Mouse (Mus musculus) midbrain, postnatal 0 days (tissue): ENCODE measurements around the gene Zc3h15. TPM values are rescaled to one million over a fixed set of nuclear protein-coding genes. Genes with fewer than 3 reads are reported as not detected.

Source experiments
- ATAC-seq: fragments of 200-750 bp; cut with Nextera tagmentation; 2 replicates; pipeline ENCODE4 v1.8.0; 2017; ENCODE audit warnings: moderate number of reproducible peaks, mild to moderate bottlenecking, moderate TSS enrichment, moderate library complexity; ENCODE audit not compliant: low FRiP score
- DNase-seq: peaks from one replicate; pipeline ENCODE4 v3.0.0-alpha.2; 2015; ENCODE audit warnings: low spot score
- H3K27ac ChIP-seq: fragments of 300-500 bp; sonication (generic); 2 replicates; pipeline ENCODE4 v1.5.1; 2014; ENCODE audit warnings: low read depth, mild to moderate bottlenecking, low read length, mixed read lengths
- H3K27me3 ChIP-seq: fragments of 300-500 bp; sonication (generic); 2 replicates; pipeline ENCODE4 v1.6.1; 2014; ENCODE audit warnings: low read length, control low read depth, mixed read lengths; ENCODE audit not compliant: insufficient read depth
- H3K36me3 ChIP-seq: fragments of 300-500 bp; sonication (generic); 2 replicates; pipeline ENCODE4 v1.6.1; 2014; ENCODE audit warnings: low read length, control low read depth, mixed read lengths; ENCODE audit not compliant: insufficient read depth
- H3K4me1 ChIP-seq: fragments of 300-500 bp; sonication (generic); 2 replicates; pipeline ENCODE4 v1.6.1; 2014; ENCODE audit warnings: mild to moderate bottlenecking, control low read depth, antibody characterized with exemption, low read length, mixed read lengths; ENCODE audit not compliant: insufficient read depth
- H3K4me2 ChIP-seq: fragments of 300-500 bp; sonication (generic); 2 replicates; pipeline ENCODE4 v1.6.1; 2014; ENCODE audit warnings: low read depth, mild to moderate bottlenecking, low read length, mixed read lengths; ENCODE audit not compliant: poor library complexity, severe bottlenecking
- H3K4me3 ChIP-seq: fragments of 300-500 bp; sonication (generic); 2 replicates; pipeline ENCODE4 v1.5.1; 2014; ENCODE audit warnings: low read depth, mild to moderate bottlenecking, low read length, moderate library complexity
- H3K9ac ChIP-seq: fragments of 300-500 bp; sonication (generic); replicated peaks from 2 replicates; pipeline ENCODE4 v1.6.1; 2014; ENCODE audit warnings: mild to moderate bottlenecking, low read length, moderate library complexity, mixed read lengths; ENCODE audit not compliant: poor library complexity, severe bottlenecking
- H3K9me3 ChIP-seq: fragments of 300-500 bp; sonication (generic); 2 replicates; pipeline ENCODE4 v1.6.1; 2016; ENCODE audit warnings: low read length, control low read depth
- CTCF ChIP-seq: IDR thresholded peaks from 2 replicates; pipeline ENCODE4 v1.5.1; 2016; ENCODE audit warnings: antibody characterized with exemption, mild to moderate bottlenecking
- WGBS: fragments of 180-500 bp; shearing (Covaris S2); extraction: QIAGEN DNeasy Blood & Tissue Kit; methylation state at CpG from one replicate; pipeline ENCODE4 v1.1.7; 2014; 5-methylcytosine and 5-hydroxymethylcytosine counted together
- polyA plus RNA-seq: library from polyadenylated mRNA; unstranded; fragments of >200 nt; fragmentation: Nextera tagmentation; extraction: Ambion mirVana; gene quantifications from 2 replicates; pipeline ENCODE4 v1.2.1, GENCODE M21; 2015
- total RNA-seq: library from RNA; depleted of rRNA; stranded (reverse); fragments of >200 nt; gene quantifications from 2 replicates; pipeline ENCODE4 v1.2.3, GENCODE M21; 2014

The Zc3h15 gene
- total and polyA plus RNA-seq, 2 experiments from 2014 or later: 89.0 to 196 TPM

DNA sequence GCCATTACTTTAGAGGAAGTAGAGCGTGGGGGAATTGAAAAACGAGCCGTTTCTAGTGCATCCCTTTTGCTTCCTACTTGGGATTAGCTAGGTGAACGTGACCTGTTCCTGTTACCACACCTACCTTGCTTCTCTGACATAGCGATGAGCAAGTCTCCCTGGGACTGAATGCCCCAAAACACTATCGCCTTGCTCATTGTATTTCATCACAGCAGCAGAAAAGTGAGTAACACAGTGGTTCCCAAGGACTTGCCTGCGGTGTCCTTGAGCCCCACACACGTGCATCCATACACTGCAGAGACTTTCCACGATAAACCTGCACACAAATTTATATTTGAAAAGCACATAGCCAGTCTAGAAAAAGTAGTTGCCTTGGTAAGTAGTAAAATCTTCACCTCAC is 30.7 kb downstream of the Zc3h15 start:
- Histone ChIP-seq H3K36me3 (no peaks in the 10 kb centered on the region), H3K9me3 (no peaks in the 10 kb centered on the region), H3K4me1 (no peaks in the 10 kb centered on the region), H3K4me2 (no peak overlapping the region), H3K27me3 (no peaks in the 10 kb centered on the region), H3K9ac (no peak overlapping the region), H3K4me3 (no peak overlapping the region), H3K27ac (no peak overlapping the region)
- TF ChIP-seq CTCF: no peak
- ATAC-seq: no peak
- no peak for DNase-seq
- 92% methylated on average over 9 of the region's 9 CpGs for WGBS

DNA sequence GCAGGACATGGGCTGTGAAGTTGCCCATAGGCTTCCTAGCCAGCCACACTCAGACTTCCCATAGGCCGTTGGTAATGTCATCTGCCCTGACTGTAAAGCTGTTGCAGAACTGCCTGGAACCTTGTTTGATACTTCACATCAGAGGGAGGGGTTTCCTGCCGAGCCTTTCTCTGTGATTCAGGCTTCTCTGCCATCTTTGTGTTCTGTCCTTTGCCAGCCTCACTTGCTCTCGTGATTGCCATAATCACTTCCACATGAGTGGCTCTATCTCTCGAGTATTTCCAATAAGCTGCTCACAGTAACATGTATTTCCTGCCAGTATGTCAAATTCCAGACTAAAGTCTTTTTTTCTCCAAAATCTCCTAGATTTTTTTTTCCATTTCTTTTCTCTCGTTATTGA is 31.4 kb downstream of the Zc3h15 start:
- no peak overlapping the region for H3K9ac ChIP-seq
- no peak overlapping the region for H3K27ac ChIP-seq
- H3K36me3 ChIP-seq: no peaks in the 10 kb centered on the region
- no peak for TF ChIP-seq CTCF
- H3K4me3 ChIP-seq: no peak overlapping the region
- no peak for DNase-seq
- WGBS: 56% methylated on average over 5 of the region's 5 CpGs
- ATAC-seq: no peak
- H3K9me3 ChIP-seq: no peaks in the 10 kb centered on the region
- H3K27me3 ChIP-seq: no peaks in the 10 kb centered on the region
- no peak overlapping the region for H3K4me2 ChIP-seq
- no peaks in the 10 kb centered on the region for H3K4me1 ChIP-seq

DNA sequence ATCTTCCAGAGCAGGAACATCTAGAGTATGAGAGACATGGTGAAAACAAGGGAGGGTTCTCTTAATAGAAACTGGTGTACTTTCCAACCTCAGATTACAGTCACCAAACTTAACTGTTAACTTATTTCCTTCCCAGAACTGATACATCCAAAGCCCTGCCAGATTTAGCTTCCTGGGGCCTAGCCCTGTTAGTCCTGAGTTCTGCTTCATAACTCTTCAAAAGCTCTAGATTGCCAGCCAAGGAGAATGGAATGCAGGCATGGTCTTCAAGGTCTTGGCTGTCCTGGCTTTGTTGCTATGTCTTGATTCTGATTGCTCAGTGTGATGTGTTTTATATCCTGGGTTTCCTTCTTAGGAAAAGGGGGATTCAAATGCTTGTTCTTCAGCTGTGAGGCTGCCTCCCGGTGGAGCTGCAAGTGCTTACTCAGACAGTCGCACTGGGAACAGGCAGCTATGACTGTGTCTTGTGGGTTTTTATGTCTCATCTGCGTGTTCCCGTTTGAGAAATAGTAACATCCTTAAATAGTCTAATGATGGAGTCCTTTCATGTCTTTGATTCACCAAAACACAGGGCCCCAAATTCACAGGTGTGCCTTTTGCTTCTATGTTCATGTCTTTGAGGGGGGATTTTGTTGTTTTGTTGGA is 32.1 kb downstream of the Zc3h15 start:
- no peak overlapping the region for H3K9ac ChIP-seq
- no peaks in the 10 kb centered on the region for H3K4me1 ChIP-seq
- no peaks in the 10 kb centered on the region for H3K9me3 ChIP-seq
- WGBS: 90% methylated on average over 4 of the region's 4 CpGs
- H3K36me3 ChIP-seq: no peaks in the 10 kb centered on the region
- no peak for TF ChIP-seq CTCF
- no peak overlapping the region for H3K4me3 ChIP-seq
- H3K27ac ChIP-seq: no peak overlapping the region
- ATAC-seq (no peak), DNase-seq (no peak)
- no peak overlapping the region for H3K4me2 ChIP-seq
- H3K27me3 ChIP-seq: no peaks in the 10 kb centered on the region

DNA sequence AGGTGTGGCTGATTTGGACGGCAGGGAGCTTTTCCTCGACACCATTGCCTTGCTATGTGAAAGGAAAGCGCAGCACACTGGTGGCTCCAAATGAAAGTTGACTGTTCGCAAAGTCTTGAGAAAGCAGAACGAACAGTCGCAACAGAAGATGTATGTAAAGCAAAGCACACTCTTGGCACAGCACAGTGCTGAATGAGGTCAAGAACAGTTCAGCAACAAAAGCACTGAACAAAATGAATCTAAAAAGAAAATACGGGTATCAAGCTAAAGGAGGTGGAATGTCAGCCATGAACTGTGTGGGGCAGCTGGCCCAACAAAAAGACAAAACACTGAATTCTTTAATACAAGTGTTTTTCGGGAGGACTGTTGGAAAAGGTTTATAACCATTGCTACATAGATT is 37.1 kb downstream of the Zc3h15 start:
- Histone ChIP-seq H3K4me2 (no peak overlapping the region), H3K4me3 (no peak overlapping the region), H3K9ac (no peak overlapping the region), H3K27ac (no peak overlapping the region), H3K9me3 (no peaks in the 10 kb centered on the region), H3K36me3 (no peaks in the 10 kb centered on the region), H3K27me3 (no peaks in the 10 kb centered on the region), H3K4me1 (no peaks in the 10 kb centered on the region)
- no peak for TF ChIP-seq CTCF
- ATAC-seq (no peak), DNase-seq (no peak)
- WGBS: 86% methylated on average over 8 of the region's 8 CpGs

DNA sequence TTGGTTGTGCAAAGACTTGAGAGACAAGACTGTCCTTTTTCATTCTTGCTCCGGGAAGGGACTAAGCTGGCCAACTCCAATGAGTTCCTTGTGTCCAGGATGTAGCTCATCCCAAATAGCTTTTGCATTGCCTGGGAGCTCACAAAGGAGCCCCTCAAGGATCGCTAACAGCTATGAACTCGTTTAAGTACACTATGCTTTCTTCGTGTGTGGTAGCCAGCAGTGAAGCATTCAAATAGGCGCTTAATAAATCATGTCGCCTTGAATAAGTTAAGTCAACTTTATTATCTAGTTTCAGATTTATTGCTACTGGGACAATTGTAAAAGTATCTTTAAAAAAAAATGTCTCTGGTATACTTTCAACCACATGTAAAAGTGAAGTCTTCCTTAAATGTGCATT is 37.5 kb downstream of the Zc3h15 start:
- Histone ChIP-seq H3K9me3 (no peaks in the 10 kb centered on the region), H3K4me2 (no peak overlapping the region), H3K4me3 (no peak overlapping the region), H3K27ac (no peak overlapping the region), H3K4me1 (no peaks in the 10 kb centered on the region), H3K27me3 (no peaks in the 10 kb centered on the region), H3K9ac (no peak overlapping the region), H3K36me3 (no peaks in the 10 kb centered on the region)
- WGBS: 89% methylated on average over 6 of the region's 6 CpGs
- no peak for TF ChIP-seq CTCF
- DNase-seq: peak; percentile 8
- ATAC-seq: no peak

DNA sequence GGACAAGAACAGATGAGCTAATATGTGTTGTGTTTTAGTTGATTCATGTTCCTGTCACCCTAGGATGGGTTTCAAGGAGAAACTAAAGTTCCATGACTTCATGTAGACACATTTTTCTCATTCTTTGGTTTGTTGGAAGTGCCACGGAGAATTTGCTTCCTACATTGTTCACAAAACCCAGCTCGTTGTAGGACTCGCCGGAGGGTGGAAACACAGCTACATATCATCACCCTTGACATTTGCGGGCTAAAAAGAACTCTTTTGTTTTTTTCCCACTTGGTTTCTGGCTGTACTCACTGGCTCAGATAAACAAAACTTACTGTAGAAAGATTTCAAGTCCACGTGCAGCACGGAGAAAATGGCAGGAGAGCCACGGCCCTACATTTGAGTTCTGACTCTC is 38.0 kb downstream of the Zc3h15 start:
- Histone ChIP-seq H3K27ac (no peak overlapping the region), H3K27me3 (no peaks in the 10 kb centered on the region), H3K36me3 (no peaks in the 10 kb centered on the region), H3K9ac (no peak overlapping the region), H3K9me3 (no peaks in the 10 kb centered on the region), H3K4me1 (no peaks in the 10 kb centered on the region), H3K4me3 (no peak overlapping the region), H3K4me2 (no peak overlapping the region)
- 89% methylated on average over 8 of the region's 8 CpGs for WGBS
- ATAC-seq (no peak), DNase-seq (no peak)
- TF ChIP-seq CTCF: no peak
